Mouse (Mus musculus): ENCODE measurements around the gene Ppfia3. TPM values are rescaled to one million over a fixed set of nuclear protein-coding genes. Genes with fewer than 3 reads are reported as not detected.

The Ppfia3 gene
- polyA plus RNA-seq, 1 experiment from 2014 or later: 4.8 TPM

DNA sequence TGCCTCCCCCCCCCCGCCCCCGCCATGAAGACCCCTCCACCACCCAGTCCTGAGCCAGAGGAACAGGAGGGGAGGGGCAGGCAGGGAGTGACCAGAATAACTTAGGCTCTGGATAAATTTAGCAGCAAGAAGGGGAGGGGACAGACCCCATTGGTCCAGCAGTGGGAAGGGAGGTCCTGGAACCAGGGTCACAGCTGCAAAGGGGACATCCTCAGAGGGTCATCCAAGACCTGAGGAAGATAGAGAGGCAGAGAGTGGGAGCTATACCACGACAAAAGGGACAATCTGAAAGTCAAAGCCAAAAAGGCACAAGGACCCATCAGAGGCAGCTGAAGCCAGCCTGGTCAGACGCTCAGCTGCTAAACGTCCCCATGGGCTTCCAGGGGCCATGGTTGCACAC lies 31.8 kb downstream of the Ppfia3 start, which contains the start of gene Hrc:
Hrc (plus strand) TSS at position 235 of the 400 bp plus-strand sequence.
- Histone ChIP-seq H3K4me1 (ENCODE audit: control insufficient read depth, insufficient read depth, low read length) (peaks cover 37% of the 10 kb centered on the region), H3K4me2 (ENCODE audit: low read depth, low read length) (peak within 1 kb of the TSS; percentile 80), H3K9me3 (ENCODE audit: control insufficient read depth, low read length) (no peaks in the 10 kb centered on the region), H3K9ac (ENCODE audit: low read depth, low read length) (peak within 1 kb of the TSS; percentile 35), H3K27me3 (replicated peaks; ENCODE audit: control insufficient read depth, insufficient read depth, low read length) (no peaks in the 10 kb centered on the region), H3K4me3 (ENCODE audit: low read depth, low read length) (peak within 1 kb of the TSS; percentile 72), H3K36me3 (ENCODE audit: control insufficient read depth, insufficient read depth, low read length) (no peaks in the 10 kb centered on the region), H3K27ac (replicated peaks; ENCODE audit: low read depth, low read length) (peak within 1 kb of the TSS; percentile 92)
- DNase-seq (ENCODE audit: low spot score): peak; percentile 41
- no peak for ATAC-seq (ENCODE audit: low read depth)
- 39% methylated on average over 5 of the region's 5 CpGs for WGBS

DNA sequence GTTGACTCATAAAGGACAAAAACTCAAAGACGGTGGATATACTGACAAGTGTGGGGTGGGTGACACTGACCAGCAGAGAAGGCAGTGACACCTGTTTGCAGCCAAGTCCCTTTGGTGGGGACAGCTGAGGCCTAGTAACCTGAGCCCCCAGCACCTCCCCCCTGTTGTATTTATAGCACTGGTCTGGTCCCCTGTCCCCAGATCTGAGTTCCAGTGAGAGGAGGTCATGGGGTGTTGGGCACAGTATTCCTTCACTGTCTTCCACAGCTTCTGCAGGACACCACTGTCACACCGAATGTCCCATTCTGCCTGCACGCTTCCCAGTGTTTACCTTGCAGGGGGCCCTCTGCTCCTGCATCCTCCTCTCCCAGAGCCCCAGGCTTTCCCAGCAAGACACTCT lies 32.2 kb downstream of the Ppfia3 start:
- ATAC-seq (ENCODE audit: low read depth) (no peak), DNase-seq (ENCODE audit: low spot score) (peak; percentile 57)
- 24% methylated on average over 2 of the region's 3 CpGs for WGBS
- peak overlapping the region; percentile 80 for H3K4me2 ChIP-seq (ENCODE audit: low read depth, low read length)
- peak overlapping the region; percentile 35 for H3K9ac ChIP-seq (ENCODE audit: low read depth, low read length)
- H3K36me3 ChIP-seq (ENCODE audit: control insufficient read depth, insufficient read depth, low read length): no peaks in the 10 kb centered on the region
- H3K27me3 ChIP-seq (replicated peaks; ENCODE audit: control insufficient read depth, insufficient read depth, low read length): no peaks in the 10 kb centered on the region
- no peak overlapping the region for H3K4me3 ChIP-seq (ENCODE audit: low read depth, low read length)
- H3K4me1 ChIP-seq (ENCODE audit: control insufficient read depth, insufficient read depth, low read length): peaks cover 32% of the 10 kb centered on the region
- H3K27ac ChIP-seq (replicated peaks; ENCODE audit: low read depth, low read length): peak overlapping the region; percentile 92
- no peaks in the 10 kb centered on the region for H3K9me3 ChIP-seq (ENCODE audit: control insufficient read depth, low read length)

DNA sequence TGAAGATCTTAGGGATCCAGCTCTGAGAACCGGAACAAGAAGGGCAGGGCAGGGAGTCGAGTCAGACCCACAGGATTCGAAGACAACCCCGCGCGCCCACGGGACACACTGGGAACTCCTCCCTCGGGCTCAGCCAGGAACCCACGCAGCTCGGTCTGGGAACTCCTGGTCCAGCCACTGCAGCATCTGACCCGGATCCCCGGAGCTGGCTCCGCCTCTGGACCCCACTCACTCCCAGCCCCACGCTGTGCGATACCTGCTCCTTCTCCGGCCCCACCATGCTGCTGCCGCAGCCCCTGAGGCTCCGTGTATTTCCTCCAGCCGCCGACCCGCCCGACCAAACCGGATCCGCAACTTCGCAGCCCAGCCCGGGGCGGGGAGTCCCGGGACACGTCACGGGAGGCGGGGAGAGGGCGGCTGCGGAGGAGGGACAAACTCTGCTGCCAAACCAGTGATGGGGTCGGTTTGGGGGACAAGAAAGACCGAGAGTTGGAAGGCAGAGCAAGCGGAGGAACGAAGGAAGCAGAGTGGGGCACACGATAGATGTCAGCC lies 33.3 kb downstream of the Ppfia3 start, which contains the start of gene Trpm4:
Trpm4 (minus strand) TSS at position 350 of the 552 bp plus-strand sequence.
- Histone ChIP-seq H3K4me1 (ENCODE audit: control insufficient read depth, insufficient read depth, low read length) (peaks cover 21% of the 10 kb centered on the region), H3K4me2 (ENCODE audit: low read depth, low read length) (peak within 1 kb of the TSS; percentile 80), H3K36me3 (ENCODE audit: control insufficient read depth, insufficient read depth, low read length) (no peaks in the 10 kb centered on the region), H3K4me3 (ENCODE audit: low read depth, low read length) (peak within 1 kb of the TSS; percentile 72), H3K9ac (ENCODE audit: low read depth, low read length) (peak within 1 kb of the TSS; percentile 77), H3K27ac (replicated peaks; ENCODE audit: low read depth, low read length) (peak within 1 kb of the TSS; percentile 92), H3K27me3 (replicated peaks; ENCODE audit: control insufficient read depth, insufficient read depth, low read length) (no peaks in the 10 kb centered on the region), H3K9me3 (ENCODE audit: control insufficient read depth, low read length) (no peaks in the 10 kb centered on the region)
- under 1% methylated on average over 33 of the region's 38 CpGs for whole genome bisulfite sequencing
- DNase-seq (ENCODE audit: low spot score): peak; percentile 94
- peak; percentile 84 for ATAC-seq (ENCODE audit: low read depth)

DNA sequence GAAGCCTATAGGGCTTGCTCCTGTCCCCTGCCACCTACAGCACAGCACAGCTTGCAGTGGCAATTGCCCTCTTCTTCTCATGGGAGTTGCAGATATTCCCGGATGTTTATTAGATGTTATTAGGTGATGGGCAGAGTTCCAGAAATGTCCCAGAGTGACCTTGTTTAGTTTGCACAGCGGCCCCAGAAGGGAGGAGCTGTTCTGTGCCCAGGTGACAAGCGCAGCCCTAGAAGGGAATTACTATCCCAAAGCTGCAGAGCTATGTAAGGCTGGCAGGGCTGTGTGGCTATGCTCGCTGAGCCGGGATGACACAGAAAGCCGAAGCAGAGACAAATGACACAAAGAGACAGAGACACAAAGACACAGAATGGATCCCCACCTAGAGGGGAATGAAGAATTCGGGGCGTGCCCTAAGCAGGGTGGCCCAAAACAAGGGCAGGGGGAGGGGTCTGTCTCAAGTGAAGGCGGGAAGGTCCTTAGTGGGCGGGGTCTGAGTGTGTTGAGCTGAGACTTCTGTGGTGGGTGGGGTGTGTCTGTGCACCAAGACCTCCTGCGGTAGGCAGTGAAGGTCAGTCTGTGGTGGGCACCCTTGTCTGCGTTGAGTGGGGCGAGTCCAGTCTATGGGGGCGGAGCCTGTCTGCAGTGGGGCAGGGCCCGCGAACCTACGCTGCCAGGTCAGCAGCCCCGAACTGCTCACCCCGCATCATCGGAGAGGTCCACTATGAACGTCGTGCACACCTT lies 34.0 kb downstream of the Ppfia3 start:
- H3K27ac ChIP-seq (replicated peaks; ENCODE audit: low read depth, low read length): peak overlapping the region; percentile 92
- H3K4me1 ChIP-seq (ENCODE audit: control insufficient read depth, insufficient read depth, low read length): peaks cover 20% of the 10 kb centered on the region
- peak overlapping the region; percentile 77 for H3K9ac ChIP-seq (ENCODE audit: low read depth, low read length)
- 3% methylated on average over 13 of the region's 22 CpGs for WGBS
- H3K36me3 ChIP-seq (ENCODE audit: control insufficient read depth, insufficient read depth, low read length): no peaks in the 10 kb centered on the region
- peak overlapping the region; percentile 80 for H3K4me2 ChIP-seq (ENCODE audit: low read depth, low read length)
- DNase-seq (ENCODE audit: low spot score): peak; percentile 92
- no peaks in the 10 kb centered on the region for H3K9me3 ChIP-seq (ENCODE audit: control insufficient read depth, low read length)
- peak overlapping the region; percentile 72 for H3K4me3 ChIP-seq (ENCODE audit: low read depth, low read length)
- H3K27me3 ChIP-seq (replicated peaks; ENCODE audit: control insufficient read depth, insufficient read depth, low read length): no peaks in the 10 kb centered on the region
- ATAC-seq (ENCODE audit: low read depth): peak; percentile 58

GRCm38 (mm10) chr7:45331502-45331901 lies 35.3 kb downstream of the Ppfia3 start:
- Histone ChIP-seq H3K9me3 (ENCODE audit: control insufficient read depth, low read length) (no peaks in the 10 kb centered on the region), H3K4me3 (ENCODE audit: low read depth, low read length) (no peak overlapping the region), H3K9ac (ENCODE audit: low read depth, low read length) (no peak overlapping the region), H3K27me3 (replicated peaks; ENCODE audit: control insufficient read depth, insufficient read depth, low read length) (no peaks in the 10 kb centered on the region), H3K4me2 (ENCODE audit: low read depth, low read length) (no peak overlapping the region), H3K4me1 (ENCODE audit: control insufficient read depth, insufficient read depth, low read length) (peaks cover 20% of the 10 kb centered on the region), H3K27ac (replicated peaks; ENCODE audit: low read depth, low read length) (no peak overlapping the region), H3K36me3 (ENCODE audit: control insufficient read depth, insufficient read depth, low read length) (peaks cover 3% of the 10 kb centered on the region; the same call in 1 of the 2 replicates)
- no peak for ATAC-seq (ENCODE audit: low read depth)
- DNase-seq (ENCODE audit: low spot score): no peak
- WGBS: 78% methylated on average over 6 of the region's 6 CpGs

GRCm38 (mm10) chr7:45328841-45329475 lies 37.9 kb downstream of the Ppfia3 start:
- Histone ChIP-seq H3K4me1 (ENCODE audit: control insufficient read depth, insufficient read depth, low read length) (peaks cover 7% of the 10 kb centered on the region; the same call in 1 of the 2 replicates), H3K27ac (replicated peaks; ENCODE audit: low read depth, low read length) (0 out of 2 replicates have a peak overlapping the region, but pooled peaks have one; percentile 10), H3K9ac (ENCODE audit: low read depth, low read length) (peak overlapping the region; percentile 40; the same call in 1 of the 2 replicates), H3K36me3 (ENCODE audit: control insufficient read depth, insufficient read depth, low read length) (peaks cover 18% of the 10 kb centered on the region), H3K27me3 (replicated peaks; ENCODE audit: control insufficient read depth, insufficient read depth, low read length) (no peaks in the 10 kb centered on the region), H3K9me3 (ENCODE audit: control insufficient read depth, low read length) (peaks cover 3% of the 10 kb centered on the region; the same call in 1 of the 2 replicates), H3K4me2 (ENCODE audit: low read depth, low read length) (no peak overlapping the region), H3K4me3 (ENCODE audit: low read depth, low read length) (no peak overlapping the region)
- ATAC-seq (ENCODE audit: low read depth) (no peak), DNase-seq (ENCODE audit: low spot score) (no peak)
- WGBS: 78% methylated on average over 11 of the region's 13 CpGs

DNA sequence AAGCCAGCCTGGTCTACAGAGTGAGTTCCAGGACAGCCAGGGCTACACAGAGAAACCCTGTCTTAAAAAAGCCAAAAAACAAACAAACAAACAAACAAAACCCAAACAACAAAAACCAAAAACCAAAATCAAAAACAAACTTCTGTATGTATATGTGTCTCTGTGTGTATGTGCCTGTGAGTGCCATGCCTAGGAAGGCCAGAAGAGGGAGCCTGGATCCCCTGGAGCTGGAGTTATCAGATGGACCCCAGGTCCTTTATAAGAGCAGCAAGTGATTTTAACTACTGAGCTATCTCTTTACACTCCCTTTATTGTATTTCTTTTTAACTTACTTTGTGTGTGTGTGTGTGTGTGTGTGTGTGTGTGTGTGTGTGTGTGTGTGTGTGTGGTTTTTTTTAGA lies 41.0 kb downstream of the Ppfia3 start:
- no peak overlapping the region for H3K4me3 ChIP-seq (ENCODE audit: low read depth, low read length)
- no peak overlapping the region for H3K27ac ChIP-seq (replicated peaks; ENCODE audit: low read depth, low read length)
- no peak for ATAC-seq (ENCODE audit: low read depth)
- H3K27me3 ChIP-seq (replicated peaks; ENCODE audit: control insufficient read depth, insufficient read depth, low read length): no peaks in the 10 kb centered on the region
- no peak overlapping the region for H3K9ac ChIP-seq (ENCODE audit: low read depth, low read length)
- peaks cover 38% of the 10 kb centered on the region for H3K36me3 ChIP-seq (ENCODE audit: control insufficient read depth, insufficient read depth, low read length)
- no peaks in the 10 kb centered on the region for H3K4me1 ChIP-seq (ENCODE audit: control insufficient read depth, insufficient read depth, low read length)
- H3K4me2 ChIP-seq (ENCODE audit: low read depth, low read length): no peak overlapping the region
- no peak for DNase-seq (ENCODE audit: low spot score)
- H3K9me3 ChIP-seq (ENCODE audit: control insufficient read depth, low read length): peaks cover 3% of the 10 kb centered on the region; the same call in 1 of the 2 replicates

GRCm38 (mm10) chr7:45323069-45323468 lies 43.8 kb downstream of the Ppfia3 start:
- DNase-seq (ENCODE audit: low spot score) (no peak), ATAC-seq (ENCODE audit: low read depth) (no peak)
- Histone ChIP-seq H3K9ac (ENCODE audit: low read depth, low read length) (no peak overlapping the region), H3K4me2 (ENCODE audit: low read depth, low read length) (no peak overlapping the region), H3K9me3 (ENCODE audit: control insufficient read depth, low read length) (peaks cover 3% of the 10 kb centered on the region; the same call in 1 of the 2 replicates), H3K27me3 (replicated peaks; ENCODE audit: control insufficient read depth, insufficient read depth, low read length) (no peaks in the 10 kb centered on the region), H3K27ac (replicated peaks; ENCODE audit: low read depth, low read length) (no peak overlapping the region), H3K36me3 (ENCODE audit: control insufficient read depth, insufficient read depth, low read length) (peaks cover 50% of the 10 kb centered on the region), H3K4me3 (ENCODE audit: low read depth, low read length) (no peak overlapping the region), H3K4me1 (ENCODE audit: control insufficient read depth, insufficient read depth, low read length) (no peaks in the 10 kb centered on the region)
- 94% methylated on average over 5 of the region's 5 CpGs for WGBS

Data from embryonic facial prominence, embryonic 14.5 days (tissue).